Mouse (Mus musculus) heart, embryonic 11.5 days (tissue): ENCODE measurements around the gene Olfr211. TPM values are rescaled to one million over a fixed set of nuclear protein-coding genes. Genes with fewer than 3 reads are reported as not detected.

Experiments
- polyA plus RNA-seq: library from polyadenylated mRNA; unstranded; fragments of >200 nt; fragmentation: Nextera tagmentation; extraction: Ambion mirVana; gene quantifications from 2 replicates; pipeline ENCODE4 v1.2.1, GENCODE M21; 2014

The Olfr211 gene
- polyA plus RNA-seq, 1 experiment from 2014 or later = not detected

Other genes starting within 250 kb of the Olfr211 start
- gene Zfand4, start 224.9 kb upstream of the Olfr211 start, polyA plus RNA-seq = 4.5 and 6.3 TPM in 2 replicates
- gene March8, start 151.1 kb upstream of the Olfr211 start, polyA plus RNA-seq = 25.2 and 31.9 TPM in 2 replicates
- 2.7 and 4.3 TPM in 2 replicates for gene Alox5, start 27.9 kb upstream of the Olfr211 start, polyA plus RNA-seq
- 0.17 TPM in 1 of 2 replicates, not detected in the other for gene Olfr212, start 17.4 kb downstream of the Olfr211 start, polyA plus RNA-seq
- not detected in 2 replicates for gene Olfr213, start 49.4 kb downstream of the Olfr211 start, polyA plus RNA-seq
- gene Gm5580, start 62.0 kb downstream of the Olfr211 start, polyA plus RNA-seq = 0.39 TPM in 2 replicates
- gene Olfr214, start 65.1 kb downstream of the Olfr211 start, polyA plus RNA-seq = not detected in 2 replicates
- not detected in 2 replicates for gene Olfr215, start 95.1 kb downstream of the Olfr211 start, polyA plus RNA-seq
- 104 and 106 TPM in 2 replicates for gene Zfp422, start 139.9 kb downstream of the Olfr211 start, polyA plus RNA-seq
- 4.1 and 5.9 TPM in 2 replicates for gene Depp1, start 161.5 kb downstream of the Olfr211 start, polyA plus RNA-seq
- gene Rassf4, start 184.9 kb downstream of the Olfr211 start, polyA plus RNA-seq = 5.7 and 6.9 TPM in 2 replicates
- 0.06 TPM in 2 replicates for gene Tmem72, start 227.8 kb downstream of the Olfr211 start, polyA plus RNA-seq